Mouse (Mus musculus): ENCODE measurements at regions not wholly inside any gene's neighbourhood (a gene's known extent, or its start where the extent isn't known, plus 50 kb on each side); places are given as distances from the start of the nearest gene placed in this dataset.

DNA sequence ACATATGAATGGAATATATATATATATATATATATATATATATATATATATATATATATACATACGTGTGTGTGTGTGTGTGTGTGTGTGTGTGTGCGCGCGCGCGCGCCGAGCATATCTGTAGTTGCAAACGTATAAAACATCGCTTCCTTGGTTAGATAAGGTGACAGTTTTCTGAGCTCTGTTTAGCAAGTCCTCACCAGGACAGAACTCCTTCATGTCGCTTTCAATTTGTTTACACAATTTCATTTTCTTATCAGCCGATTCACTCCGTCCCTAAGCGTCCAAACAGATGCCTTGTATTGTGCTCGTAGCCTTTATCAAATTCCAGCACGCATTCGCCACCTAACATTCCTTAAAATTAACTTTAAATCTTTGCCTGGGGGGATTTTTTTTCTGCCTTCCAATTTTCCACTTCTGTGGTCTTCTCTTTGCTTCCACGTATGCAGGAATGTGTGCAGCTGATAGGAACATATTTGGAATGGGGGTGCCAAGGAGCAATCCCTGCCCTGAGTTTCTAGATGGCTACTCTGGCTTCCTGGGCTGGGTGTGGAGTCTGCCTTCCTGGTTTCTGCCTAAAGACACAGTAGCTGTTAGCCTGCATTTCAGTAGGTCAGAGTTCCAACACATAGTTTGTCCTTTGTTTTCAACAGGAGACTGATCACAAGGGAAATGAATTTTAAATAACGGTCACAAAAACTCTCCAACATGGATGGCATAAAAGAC, 575.7 kb downstream of the Robo2 start:
- intact Hi-C loops (cut with DNase I) = no loop called here
- DNase-seq (ENCODE audit: extremely low spot score in 1 of 2, low spot score in 2 of 2) = no peak

DNA sequence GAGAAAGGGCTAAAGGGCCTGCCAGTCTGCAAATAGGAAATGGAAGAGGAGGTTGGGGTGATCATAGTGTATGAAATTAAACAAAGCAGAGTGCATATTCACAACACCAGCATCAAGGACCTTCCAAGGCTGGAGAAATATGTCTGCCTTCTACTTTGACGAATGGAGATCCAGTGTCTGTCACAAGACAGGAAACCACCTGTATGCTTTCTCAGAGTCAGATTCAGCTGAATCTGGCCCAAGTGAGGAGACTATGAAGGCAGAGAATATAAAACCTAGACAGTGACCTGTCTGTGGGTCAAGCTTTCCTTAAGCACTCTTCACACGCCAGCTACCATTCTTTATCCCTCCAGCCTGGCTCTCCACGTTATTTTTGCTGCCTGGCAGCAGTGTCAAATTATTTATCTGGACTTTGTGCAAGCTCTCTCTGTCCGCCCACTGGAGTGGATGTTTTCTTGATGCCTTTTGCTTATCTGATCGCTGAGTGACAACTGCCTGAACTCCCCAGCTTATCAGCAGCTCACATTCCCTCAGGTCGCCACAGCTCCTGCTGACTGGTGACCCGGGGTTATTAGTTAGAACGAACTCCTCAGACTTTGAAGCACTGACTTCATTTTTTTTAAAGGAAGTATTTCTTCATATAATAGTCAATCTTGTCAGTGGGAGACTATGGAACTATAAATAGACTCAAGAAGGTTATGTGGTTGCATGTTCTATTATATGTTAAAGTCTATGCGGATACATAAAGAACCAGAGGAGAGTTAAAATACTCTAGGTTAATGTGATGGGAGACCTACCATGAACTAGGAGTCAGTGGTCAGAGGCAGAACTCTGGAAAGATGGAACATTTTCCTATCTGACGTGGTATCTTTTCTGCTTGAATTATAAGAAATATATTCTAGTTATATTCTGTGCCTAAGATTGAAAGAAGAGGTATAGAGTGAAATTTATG, 590.0 kb downstream of the Robo2 start:
- no peak for DNase-seq (ENCODE audit: extremely low spot score in 1 of 2, low spot score in 2 of 2)
- intact Hi-C loops (cut with DNase I) = no loop called here

DNA sequence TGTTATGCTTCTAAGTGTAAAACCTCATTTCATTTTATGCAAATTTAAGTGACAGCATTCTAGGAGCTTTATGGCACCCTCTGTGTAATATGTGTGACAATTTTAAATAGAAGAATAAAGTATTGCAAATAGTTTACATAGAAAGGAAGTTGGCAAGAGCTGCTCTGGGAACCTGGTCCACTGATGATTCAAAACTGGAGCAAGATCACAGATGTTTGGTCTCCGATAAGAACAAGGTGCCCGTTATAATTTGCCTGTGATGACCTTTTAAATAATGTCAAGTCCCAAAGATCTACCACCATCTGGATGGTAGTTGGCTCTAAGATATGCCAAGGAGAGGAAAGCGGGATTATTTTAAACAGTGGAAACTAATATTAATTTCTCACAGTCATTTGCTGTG, 607.1 kb downstream of the Robo2 start:
- no peak for DNase-seq (ENCODE audit: extremely low spot score in 1 of 2, low spot score in 2 of 2)
- intact Hi-C loops (cut with DNase I) = no loop called here

DNA sequence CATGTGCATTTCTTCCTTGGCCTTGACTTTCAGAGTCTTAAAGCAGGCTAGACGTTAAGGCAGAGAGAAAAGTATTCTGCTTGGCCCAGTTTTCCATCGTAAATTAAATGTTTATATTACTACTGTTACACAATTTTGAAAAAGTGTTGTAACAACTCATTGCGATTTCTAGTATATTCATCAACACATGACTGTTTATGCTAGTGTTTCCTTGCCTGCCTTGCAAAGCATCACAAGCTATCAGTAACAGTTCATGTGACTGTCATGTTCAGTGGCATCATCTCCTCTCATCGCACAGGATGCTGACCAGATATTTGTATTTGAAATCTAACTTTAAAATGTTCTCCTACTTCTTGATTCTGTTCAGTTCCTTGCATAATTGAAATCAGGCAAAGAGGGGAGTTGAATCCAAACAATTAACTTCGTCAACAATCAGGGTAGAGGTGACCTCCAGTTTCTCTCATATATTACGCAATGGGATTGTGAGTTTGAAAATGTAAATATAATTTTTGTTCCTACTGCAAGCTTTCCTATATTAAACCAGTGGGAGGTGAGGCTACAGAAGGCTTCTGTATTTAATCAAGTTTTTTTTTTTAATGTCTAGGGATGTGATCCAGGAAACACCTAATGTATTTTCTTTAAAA, 615.0 kb downstream of the Robo2 start:
- intact Hi-C loops (cut with DNase I) = no loop called here
- DNase-seq (ENCODE audit: extremely low spot score in 1 of 2, low spot score in 2 of 2) = no peak

DNA sequence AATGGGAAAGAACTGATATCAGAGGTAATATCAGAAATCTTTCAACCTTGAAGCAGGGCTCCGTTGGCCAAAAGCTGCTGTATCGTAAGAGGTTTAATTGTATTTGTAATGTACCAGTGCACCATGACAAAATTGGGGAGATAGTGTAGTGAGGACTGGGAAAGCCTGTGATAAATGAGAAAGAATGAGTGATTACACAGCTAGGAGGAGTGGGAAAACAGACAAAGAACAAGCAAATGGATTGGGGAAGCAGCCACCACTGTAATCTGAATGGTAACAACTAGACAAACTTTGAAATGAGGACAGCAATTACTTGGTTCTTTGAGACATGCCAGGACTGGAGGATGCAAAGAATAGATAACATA, 626.6 kb downstream of the Robo2 start:
- no peak for DNase-seq (ENCODE audit: extremely low spot score in 1 of 2, low spot score in 2 of 2)
- intact Hi-C loops (cut with DNase I) = no loop called here

DNA sequence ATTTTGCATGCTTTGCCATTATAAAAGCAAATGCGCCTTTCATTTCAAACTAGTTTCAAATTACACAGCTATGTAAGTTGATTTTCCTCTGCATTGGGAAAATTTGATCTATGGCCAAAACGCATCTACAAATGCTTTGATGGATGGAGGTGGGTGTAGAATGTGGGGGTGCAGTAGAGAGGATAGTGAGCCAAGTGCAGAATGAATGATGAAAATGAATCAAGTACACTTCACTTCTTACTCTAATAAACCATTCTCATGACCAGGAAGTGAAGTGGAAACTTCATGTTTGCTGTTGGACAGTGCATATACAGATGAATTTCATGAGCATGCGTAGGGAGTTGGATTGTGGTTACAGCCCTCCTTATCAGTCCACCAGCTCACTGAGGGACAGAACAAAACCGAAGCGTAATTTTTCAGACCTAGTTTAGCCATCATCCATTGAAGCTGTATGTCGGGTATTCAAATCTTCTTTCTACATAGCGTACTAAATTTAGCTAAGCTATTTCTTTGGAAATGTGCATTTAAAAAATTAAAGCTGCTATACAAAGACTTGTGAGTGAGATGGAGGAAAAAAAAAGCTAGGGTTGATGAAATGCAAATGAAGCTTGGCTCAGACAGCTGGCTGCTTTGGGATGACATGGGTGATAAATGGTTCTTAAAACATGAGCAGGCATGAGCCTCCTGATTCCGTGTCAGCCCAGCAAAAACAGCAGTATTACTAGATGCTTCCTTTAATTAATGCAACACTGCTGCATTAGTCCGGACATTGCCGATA, 627.1 kb downstream of the Robo2 start:
- peak in 1 of 2 experiments; percentile 21 for DNase-seq (ENCODE audit: extremely low spot score in 1 of 2, low spot score in 2 of 2)

DNA sequence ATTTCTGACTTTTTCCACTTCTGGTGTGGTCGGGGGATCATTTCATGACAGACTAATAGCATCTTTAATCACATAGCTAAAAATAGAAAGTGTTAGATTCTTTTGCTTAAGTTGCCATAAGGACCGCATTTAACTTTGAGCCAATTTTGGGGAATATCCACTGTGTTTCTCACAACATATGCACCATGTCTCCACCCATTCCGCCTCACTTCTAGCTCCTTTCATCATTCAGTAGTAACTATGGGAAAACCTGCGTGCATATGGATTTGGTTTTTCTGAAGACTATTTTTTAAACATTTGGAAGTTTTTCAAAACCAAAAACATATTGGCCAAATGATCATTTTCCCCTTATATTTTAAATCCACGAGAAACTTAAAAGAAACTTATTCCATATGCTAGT, 639.2 kb downstream of the Robo2 start:
- intact Hi-C loops (cut with DNase I) = no loop called here
- no peak for DNase-seq (ENCODE audit: extremely low spot score in 1 of 2, low spot score in 2 of 2)

More for the DNA sequence above, 627.1 kb downstream of the Robo2 start:
- intact Hi-C loops (cut with DNase I) = no loop called here

DNA sequence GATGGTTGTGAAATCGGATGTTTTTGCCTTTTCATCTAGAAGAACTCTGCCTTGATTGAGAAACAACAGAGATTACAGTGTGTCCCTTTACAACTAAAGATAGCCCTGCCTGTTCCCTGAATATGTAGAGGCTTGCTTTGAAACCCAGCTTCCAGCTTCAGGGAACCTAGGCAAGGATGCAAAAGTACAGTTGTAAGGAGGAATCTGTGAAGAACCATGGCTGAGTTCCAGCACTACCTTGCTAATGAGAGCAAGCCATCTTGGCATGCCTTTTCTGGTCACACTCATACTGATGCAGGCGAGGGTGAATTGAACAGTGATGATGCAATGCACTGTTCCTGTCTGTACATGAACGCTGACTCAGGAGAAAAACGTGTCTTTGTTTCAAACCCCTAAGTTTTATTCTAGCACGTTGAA, 641.2 kb downstream of the Robo2 start:
- DNase-seq (ENCODE audit: extremely low spot score in 1 of 2, low spot score in 2 of 2) = no peak
- intact Hi-C loops (cut with DNase I) = no loop called here

DNA sequence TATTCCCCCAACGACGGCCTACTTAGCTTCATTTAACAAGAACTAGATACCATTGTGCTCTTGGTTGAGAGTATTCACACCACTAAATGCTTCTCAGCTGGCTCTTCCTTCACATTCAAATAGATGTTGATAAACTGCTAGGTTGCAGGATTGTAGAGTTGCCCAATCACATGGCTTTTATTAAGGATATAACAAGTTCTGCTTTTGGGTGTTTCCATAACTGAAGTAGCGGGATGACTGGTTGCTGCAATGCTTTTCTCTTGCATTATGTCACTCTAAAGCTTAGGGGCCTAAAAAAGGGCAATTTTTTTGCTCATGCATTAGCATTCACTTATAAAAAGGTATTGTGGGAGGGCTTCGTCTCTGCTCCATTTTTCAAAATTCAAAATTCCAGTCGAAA, 641.9 kb downstream of the Robo2 start:
- no peak for DNase-seq (ENCODE audit: extremely low spot score in 1 of 2, low spot score in 2 of 2)
- intact Hi-C loops (cut with DNase I) = no loop called here

DNA sequence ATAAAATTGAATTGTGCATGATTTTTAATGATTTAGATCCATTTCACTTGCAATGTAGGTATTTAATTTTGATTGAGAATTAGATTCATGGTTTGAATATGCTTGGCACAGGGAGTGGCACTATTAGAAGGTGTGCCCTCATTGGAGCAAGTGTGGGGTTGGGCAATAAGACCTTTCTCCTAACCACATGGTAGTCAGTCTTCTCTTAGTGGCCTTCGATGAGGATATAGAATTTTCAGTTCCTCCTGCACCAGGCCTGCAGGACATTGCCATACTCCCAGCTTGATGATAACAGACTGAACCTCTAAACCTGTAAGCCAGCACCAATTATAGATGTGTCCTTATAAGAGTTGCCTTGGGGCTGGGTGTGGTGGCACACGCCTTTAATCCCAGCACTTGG, 642.9 kb downstream of the Robo2 start:
- no peak for DNase-seq (ENCODE audit: extremely low spot score in 1 of 2, low spot score in 2 of 2)
- intact Hi-C loops (cut with DNase I) = no loop called here

DNA sequence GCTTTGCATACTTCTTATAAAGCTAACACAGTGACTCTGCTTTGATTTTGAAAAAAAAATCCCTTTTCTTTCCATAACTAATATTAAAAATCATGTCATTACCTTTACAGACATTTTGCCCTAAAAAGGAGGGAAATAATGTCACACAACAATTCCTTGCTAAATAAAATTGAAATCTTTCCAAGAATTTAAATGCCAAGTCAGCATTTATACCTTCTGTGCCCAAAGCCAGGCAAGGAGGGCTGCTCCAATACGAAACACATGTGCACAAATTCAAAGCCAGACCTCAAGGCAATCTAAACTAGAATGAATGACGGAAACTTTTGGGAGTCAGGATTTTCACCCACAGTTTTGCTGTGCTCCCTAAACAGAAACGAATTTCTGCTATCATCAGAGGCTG, 646.4 kb downstream of the Robo2 start:
- intact Hi-C loops (cut with DNase I) = no loop called here
- DNase-seq (ENCODE audit: extremely low spot score in 1 of 2, low spot score in 2 of 2) = no peak

DNA sequence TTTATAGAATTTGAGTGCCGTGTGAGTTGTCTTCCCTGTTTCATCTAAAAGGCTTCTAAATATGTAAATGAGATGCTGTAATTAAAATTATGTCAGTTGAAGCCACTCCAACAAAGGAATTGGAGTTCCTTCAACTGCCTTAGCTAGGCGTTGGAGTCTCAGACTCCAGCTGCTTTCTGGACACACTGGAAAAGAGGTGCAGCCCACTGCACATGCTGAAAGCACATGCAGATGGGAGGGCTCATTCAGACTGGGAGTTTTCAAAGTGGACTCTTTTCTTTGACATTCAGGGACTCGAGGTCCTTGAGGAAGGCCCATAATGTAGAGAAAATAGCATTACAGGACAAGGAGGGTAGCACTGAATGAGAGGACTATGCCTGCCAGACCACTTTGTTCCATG, 650.7 kb downstream of the Robo2 start:
- intact Hi-C loops (cut with DNase I) = no loop called here
- DNase-seq (ENCODE audit: extremely low spot score in 1 of 2, low spot score in 2 of 2) = no peak

DNA sequence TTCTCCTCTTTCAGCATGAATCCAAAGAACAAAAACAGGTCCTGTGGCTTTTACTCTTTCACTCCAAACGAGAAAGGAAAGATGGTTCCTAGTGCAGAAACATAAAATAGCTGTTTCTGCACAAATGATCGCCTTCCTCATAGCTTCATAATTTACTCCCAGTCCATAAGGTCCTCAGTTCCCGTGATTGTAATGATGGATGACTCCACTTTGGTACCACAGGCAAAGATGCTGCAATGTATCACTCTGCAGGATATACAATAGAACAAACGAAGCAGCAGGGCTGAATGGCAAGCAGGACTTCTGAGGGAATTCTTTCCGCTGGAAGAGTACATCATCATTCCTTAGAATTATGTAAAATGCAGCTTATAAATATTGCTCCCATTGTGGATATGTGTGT, 652.8 kb downstream of the Robo2 start:
- intact Hi-C loops (cut with DNase I) = no loop called here

DNA sequence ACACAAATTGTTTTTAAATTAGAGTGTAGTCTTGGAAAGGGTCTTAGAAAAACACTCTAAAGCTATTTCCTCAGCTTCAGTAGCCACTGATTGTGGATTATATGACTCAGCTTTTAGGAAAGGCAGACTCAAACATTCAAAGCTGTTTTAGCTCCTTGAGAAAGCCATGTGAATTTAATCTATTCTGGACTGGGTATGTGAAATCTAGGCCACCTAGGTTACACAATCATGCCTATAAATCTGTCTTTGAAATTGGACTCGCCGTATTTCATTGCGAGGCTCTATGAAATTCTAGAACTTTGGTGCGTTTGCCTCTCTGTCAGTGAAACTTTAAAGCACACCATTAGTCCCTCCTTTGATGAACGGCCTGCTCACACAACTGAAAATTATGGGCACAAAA, 657.3 kb downstream of the Robo2 start:
- no peak for DNase-seq (ENCODE audit: extremely low spot score in 1 of 2, low spot score in 2 of 2)
- intact Hi-C loops (cut with DNase I) = no loop called here

More for the DNA sequence above, 652.8 kb downstream of the Robo2 start:
- DNase-seq (ENCODE audit: extremely low spot score in 1 of 2, low spot score in 2 of 2) = no peak

DNA sequence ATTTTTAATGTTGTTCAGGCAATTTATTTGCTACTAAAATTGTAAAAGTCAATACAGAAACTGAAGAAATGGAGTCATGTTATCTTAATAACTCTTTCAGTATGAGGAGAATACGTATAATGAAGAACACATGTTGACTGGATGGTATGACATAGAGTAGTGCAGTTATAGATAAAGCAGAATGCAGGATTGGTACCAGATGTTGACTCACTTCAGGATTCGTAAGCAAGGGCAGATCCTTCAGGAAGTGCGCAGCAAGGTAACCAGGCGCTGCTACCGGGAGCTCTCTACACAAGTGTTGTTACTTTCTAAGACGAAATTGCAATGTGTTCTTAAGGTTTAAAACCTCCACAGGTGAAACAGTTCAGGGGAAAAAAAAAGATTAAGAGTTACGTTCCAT, 683.3 kb downstream of the Robo2 start:
- no peak for DNase-seq (ENCODE audit: extremely low spot score in 1 of 2, low spot score in 2 of 2)
- intact Hi-C loops (cut with DNase I) = no loop called here

DNA sequence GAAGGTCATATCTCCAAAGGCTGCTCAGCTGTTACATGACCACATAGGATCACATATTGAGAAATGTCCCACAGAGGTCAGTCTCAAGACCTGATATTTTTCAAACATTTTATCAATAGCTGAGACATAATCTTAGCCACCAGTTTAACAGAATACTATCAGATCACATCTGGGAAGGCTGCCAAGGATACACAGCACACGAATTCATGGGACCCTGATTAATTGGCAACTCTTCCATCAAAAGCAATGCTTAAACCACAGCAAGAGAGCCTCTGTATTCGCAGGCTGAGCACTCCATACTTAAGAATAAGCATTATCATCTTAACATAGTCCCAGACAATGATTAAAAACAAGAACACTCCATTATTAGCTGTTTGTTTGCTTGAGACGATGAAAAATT, 691.9 kb downstream of the Robo2 start:
- intact Hi-C loops (cut with DNase I) = no loop called here
- DNase-seq (ENCODE audit: extremely low spot score in 1 of 2, low spot score in 2 of 2) = no peak

DNA sequence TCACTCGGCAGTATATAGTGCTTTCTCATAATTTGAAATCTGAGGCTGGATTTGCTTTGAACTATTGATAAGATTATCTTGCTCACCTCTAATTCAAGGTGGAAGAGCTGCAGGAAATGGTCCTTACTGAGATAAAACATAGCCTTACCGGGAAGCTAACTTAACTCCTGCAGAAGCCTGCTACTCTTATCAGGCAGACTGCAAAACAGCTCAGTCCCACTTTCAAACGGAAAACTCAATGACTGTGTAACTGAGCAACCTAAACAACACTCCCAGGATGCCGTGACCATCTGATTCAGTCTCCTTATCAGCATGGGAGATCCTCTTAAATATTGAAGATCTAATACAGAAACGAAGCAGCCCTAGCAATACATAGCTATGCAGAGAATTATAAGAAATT, 695.3 kb downstream of the Robo2 start:
- DNase-seq (ENCODE audit: extremely low spot score in 1 of 2, low spot score in 2 of 2) = no peak

DNA sequence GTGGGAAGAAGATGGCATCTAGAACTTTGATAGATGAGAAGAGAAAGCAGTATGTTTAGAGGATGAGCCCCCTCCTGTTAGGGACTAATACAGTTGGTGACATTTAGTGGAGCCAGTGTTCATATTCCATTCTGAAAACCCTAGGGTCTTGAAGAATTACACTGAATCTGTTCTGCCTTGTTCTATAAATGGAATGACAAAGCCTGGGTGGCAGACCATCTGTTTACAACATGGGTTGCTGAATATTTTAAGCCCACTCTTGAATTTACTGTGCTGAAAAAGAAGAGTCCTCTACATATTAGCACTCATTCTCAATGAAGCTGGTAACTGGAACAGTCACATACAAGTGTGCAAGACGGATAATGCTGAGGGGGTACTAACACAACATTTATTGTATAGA, 704.6 kb downstream of the Robo2 start:
- intact Hi-C loops (cut with DNase I) = no loop called here
- peak in 1 of 2 experiments; percentile 4 for DNase-seq (ENCODE audit: extremely low spot score in 1 of 2, low spot score in 2 of 2)

More for the DNA sequence above, 695.3 kb downstream of the Robo2 start:
- intact Hi-C loops (cut with DNase I) = no loop called here

DNA sequence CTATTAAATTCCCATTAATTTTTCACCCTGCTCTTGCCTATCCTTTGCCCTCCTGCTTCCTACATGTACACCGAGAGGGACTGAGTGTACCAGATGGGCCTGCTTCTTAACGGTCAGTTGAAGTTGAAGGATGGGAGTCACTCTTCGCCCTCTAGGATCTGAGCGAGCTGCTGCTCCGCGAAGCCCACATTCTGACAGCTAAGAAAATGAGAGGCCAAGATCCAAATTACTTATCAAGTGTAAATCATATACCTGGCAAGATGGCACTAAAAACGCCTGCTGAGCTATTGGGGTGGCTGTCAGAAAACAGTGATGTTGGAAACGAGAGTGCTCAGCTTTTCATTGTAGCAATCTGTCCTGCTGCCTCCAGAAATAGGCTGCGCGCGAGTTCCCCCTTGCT, 722.4 kb downstream of the Robo2 start:
- no peak for DNase-seq (ENCODE audit: extremely low spot score in 1 of 2, low spot score in 2 of 2)
- intact Hi-C loops (cut with DNase I) = no loop called here

Measured in left cerebral cortex, postnatal 10 days (tissue).